Mouse (Mus musculus) urinary bladder, postnatal 36 days (tissue): ENCODE data around the gene Slc22a8.

ENCODE experiments used
- DNase-seq, 2 experiments: peaks; one replicate each; pipeline ENCODE4 v3.0.0; 2022; ENCODE audit warnings: low spot score in 2 of 2, mixed read lengths in 1 of 2

The Slc22a8 gene

GRCm38 (mm10) chr19:8597269-8597668 is 6.2 kb downstream of the Slc22a8 start:
- no peak for DNase-seq

GRCm38 (mm10) chr19:8599229-8599628 is 8.2 kb downstream of the Slc22a8 start:
- DNase-seq: no peak

- no peak for DNase-seq
These were observed 10.9 kb downstream of the Slc22a8 start for GRCm38 (mm10) chr19:8601922-8602321.

GRCm38 (mm10) chr19:8602914-8603313 is 11.9 kb downstream of the Slc22a8 start:
- no peak for DNase-seq

GRCm38 (mm10) chr19:8604536-8605240 is 13.6 kb downstream of the Slc22a8 start:
- DNase-seq: no peak

- no peak for DNase-seq
These were observed 14.1 kb downstream of the Slc22a8 start for GRCm38 (mm10) chr19:8605241-8605558.

- no peak for DNase-seq
These were observed 20.5 kb downstream of the Slc22a8 start for GRCm38 (mm10) chr19:8611358-8612123.

- no peak for DNase-seq
These were observed 22.1 kb downstream of the Slc22a8 start for GRCm38 (mm10) chr19:8613111-8613510.

GRCm38 (mm10) chr19:8614343-8614742 is 23.3 kb downstream of the Slc22a8 start:
- DNase-seq: no peak

GRCm38 (mm10) chr19:8616314-8616713 is 25.3 kb downstream of the Slc22a8 start:
- DNase-seq: no peak

- no peak for DNase-seq
These were observed 26.9 kb downstream of the Slc22a8 start, which contains the start of gene Slc22a6 for GRCm38 (mm10) chr19:8617904-8618303. Gene Slc22a6, plus strand, starts transcription at chr19:8618039.

GRCm38 (mm10) chr19:8621098-8621497 is 30.0 kb downstream of the Slc22a8 start:
- no peak for DNase-seq

- no peak for DNase-seq
These were observed 39.2 kb downstream of the Slc22a8 start for GRCm38 (mm10) chr19:8630249-8630648.

GRCm38 (mm10) chr19:8630826-8631225 is 39.8 kb downstream of the Slc22a8 start:
- no peak for DNase-seq

- no peak for DNase-seq
These were observed 41.0 kb downstream of the Slc22a8 start for GRCm38 (mm10) chr19:8632029-8632428.

GRCm38 (mm10) chr19:8642086-8642485 is 51.0 kb downstream of the Slc22a8 start:
- DNase-seq: no peak

- no peak for DNase-seq
These were observed 55.3 kb downstream of the Slc22a8 start for GRCm38 (mm10) chr19:8646393-8646792.

GRCm38 (mm10) chr19:8655833-8656232 is 64.8 kb downstream of the Slc22a8 start:
- no peak for DNase-seq

- no peak for DNase-seq
These were observed 65.3 kb downstream of the Slc22a8 start for GRCm38 (mm10) chr19:8656341-8656740.
